In genomic region chr14:47529019-47529418, GRCm38 (mm10) we compare ENCODE assay signal across 7 mouse cellular contexts. TPM values are rescaled to one million over a fixed set of nuclear protein-coding genes. Genes with fewer than 3 reads are reported as not detected.
DNase-seq lines count a peak whose midpoint lies in the region; ATAC-seq and TF ChIP-seq lines count a peak whose summit lies in the region.

No protein-coding gene starts in this region.

- H3K27ac ChIP-seq in bone marrow macrophage, adult 2 months (ENCODE audit: insufficient read depth, low read depth, low read length), result no peak overlapping the region
- no peak overlapping the region for H3K27ac ChIP-seq in embryonic facial prominence, embryonic 14.5 days (replicated peaks; ENCODE audit: low read depth, low read length)
- peak overlapping the region; percentile 94 for H3K27ac ChIP-seq in liver, embryonic 13.5 days

- H3K4me1 ChIP-seq in bone marrow macrophage, adult 2 months (ENCODE audit: control insufficient read depth, insufficient read depth, low read length), result peaks cover 12% of the 10 kb centered on the region
- 0 out of 2 replicates have a peak, but pooled peaks cover 4% of the 10 kb centered on the region for H3K4me1 ChIP-seq in embryonic facial prominence, embryonic 14.5 days (ENCODE audit: control insufficient read depth, insufficient read depth, low read length)
- H3K4me1 ChIP-seq in liver, embryonic 13.5 days (replicated peaks), result peaks cover 77% of the 10 kb centered on the region

- TF ChIP-seq POLR2A in bone marrow macrophage, adult 2 months (IDR thresholded peaks at IDR 0.05; ENCODE audit: borderline replicate concordance, low read depth, low read length), result no peak

- no peak overlapping the region for H3K4me2 ChIP-seq in embryonic facial prominence, embryonic 14.5 days (ENCODE audit: low read depth, low read length)
- H3K4me2 ChIP-seq in liver, embryonic 13.5 days, result no peak overlapping the region

- DNase-seq in B cell, adult 2 months, result peak; percentile 58 to 61
- peak; percentile 77 for DNase-seq in embryonic facial prominence, embryonic 14.5 days (ENCODE audit: low spot score)
- DNase-seq in liver, embryonic 13.5 days, result peak; percentile 65
- peak; percentile 51 for DNase-seq in right cerebral cortex, postnatal 14 days

- no peaks in the 10 kb centered on the region for H3K27me3 ChIP-seq in embryonic facial prominence, embryonic 14.5 days (replicated peaks; ENCODE audit: control insufficient read depth, insufficient read depth, low read length)
- no peaks in the 10 kb centered on the region for H3K27me3 ChIP-seq in liver, embryonic 13.5 days

- H3K4me3 ChIP-seq in bone marrow macrophage, adult 2 months (ENCODE audit: insufficient read depth, low read length), result no peak overlapping the region
- H3K4me3 ChIP-seq in embryonic facial prominence, embryonic 14.5 days (ENCODE audit: low read depth, low read length), result no peak overlapping the region
- no peak overlapping the region for H3K4me3 ChIP-seq in liver, embryonic 13.5 days (replicated peaks)

- ATAC-seq in CD4-positive, CD25-positive, alpha-beta regulatory T cell, adult 4 months, result peak; percentile 65
- 0 out of 2 replicates have a peak, but pooled peaks have one; percentile 31 for ATAC-seq in embryonic facial prominence, embryonic 14.5 days (ENCODE audit: low read depth)
- ATAC-seq in inflammation-experienced regulatory T-cells, adult 6 months, result peak; percentile 61
- ATAC-seq in liver, embryonic 13.5 days (ENCODE audit: low read depth), result no peak

- H3K36me3 ChIP-seq in embryonic facial prominence, embryonic 14.5 days (ENCODE audit: control insufficient read depth, insufficient read depth, low read length), result 0 out of 2 replicates have a peak, but pooled peaks cover 8% of the 10 kb centered on the region
- peaks cover 57% of the 10 kb centered on the region for H3K36me3 ChIP-seq in liver, embryonic 13.5 days

- TF ChIP-seq CTCF in bone marrow macrophage, adult 2 months (IDR thresholded peaks at IDR 0.05; ENCODE audit: low read depth, low read length), result peak; percentile 68

- WGBS in embryonic facial prominence, embryonic 14.5 days, result 37% methylated on average over 8 of the region's 8 CpGs
- 42% methylated on average over 8 of the region's 8 CpGs for WGBS in liver, embryonic 13.5 days (ENCODE audit: insufficient replicate concordance)

- no peaks in the 10 kb centered on the region for H3K9me3 ChIP-seq in embryonic facial prominence, embryonic 14.5 days (ENCODE audit: control insufficient read depth, low read length)
- H3K9me3 ChIP-seq in liver, embryonic 13.5 days (replicated peaks), result no peaks in the 10 kb centered on the region

- no peak overlapping the region for H3K9ac ChIP-seq in embryonic facial prominence, embryonic 14.5 days (ENCODE audit: low read depth, low read length)
- H3K9ac ChIP-seq in liver, embryonic 13.5 days, result peak overlapping the region; percentile 70; the same call in 1 of the 2 replicates

RNA-seq across cellular contexts. Expression of gene Atg14, which starts 41.4 kb away (rescaled TPM):
- 10 to 100 TPM; 12.9 to 23.0 TPM for polyA plus RNA-seq in CD4-positive, CD25-positive, alpha-beta regulatory T cell, adult 4 months (2017; shearing (Covaris generic))
- 14.0 and 16.7 TPM in 2 replicates for polyA plus RNA-seq in bone marrow macrophage, adult 2 months (2012; ENCODE audit: insufficient read depth, insufficient read length, missing spikeins)
- polyA plus RNA-seq in embryonic facial prominence, embryonic 14.5 days (2014; fragmentation: Nextera tagmentation; extraction: Ambion mirVana), result 12.5 and 14.4 TPM in 2 replicates
- polyA plus RNA-seq in inflammation-experienced regulatory T-cells, adult 6 months (2017; shearing (Covaris generic)), result 10 to 100 TPM in 2 of 3 experiments, 1 to 10 TPM in 1; 8.2 to 18.1 (median 14.5) TPM
- polyA plus RNA-seq in liver, embryonic 13.5 days (2015; fragmentation: Nextera tagmentation; extraction: Ambion mirVana), result 5.9 and 6.9 TPM in 2 replicates
